Mouse (Mus musculus) embryo, embryonic 9.5 days (tissue): ENCODE results near the gene Cntfr.

Source experiments
- DNase-seq: peaks from one replicate; pipeline ENCODE4 v3.0.0-alpha.2; 2017; ENCODE audit errors: extremely low spot score

The Cntfr gene

GRCm38 (mm10) chr4:41612166-41612565, 84.7 kb downstream of the Cntfr start:
- DNase-seq: no peak

GRCm38 (mm10) chr4:41610594-41610980, 86.3 kb downstream of the Cntfr start:
- no peak for DNase-seq

- DNase-seq: no peak
Measured at GRCm38 (mm10) chr4:41609681-41610593, 87.0 kb downstream of the Cntfr start.
